In the genomic region with DNA sequence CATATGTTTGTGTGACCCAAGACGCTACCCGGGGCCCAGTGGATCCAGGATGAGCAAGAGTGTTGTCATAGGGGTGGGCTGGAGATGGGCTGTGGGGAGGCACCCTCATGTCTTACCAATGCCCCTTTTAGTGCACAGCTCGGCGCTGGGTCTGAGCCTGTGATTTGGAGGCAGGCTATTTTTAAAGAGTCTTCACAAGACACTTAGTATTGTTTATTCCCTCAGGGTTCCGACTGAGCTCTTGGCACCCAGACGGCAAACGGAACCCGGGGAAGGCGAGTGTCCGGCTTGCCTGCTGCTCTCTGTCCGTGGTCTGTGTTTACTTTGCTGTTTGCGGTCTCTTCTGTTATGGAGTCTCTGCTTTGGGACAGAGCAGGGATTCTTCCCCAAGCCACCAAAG, we compare ENCODE assay signal across 21 mouse cellular contexts. TPM values are rescaled to one million over a fixed set of nuclear protein-coding genes. Genes with fewer than 3 reads are reported as not detected.
"Had no signal": no experiment of that assay in that cellular context is flagged by ENCODE, and none has a peak within 500 bp of the region (broad histone marks: within the 10 kb centered on the region; RNA-seq: fewer than 3 reads in every experiment).

No protein-coding gene starts in this region.

- H3K36me3 ChIP-seq: limb, embryonic 15.5 days; liver, embryonic 15.5 days; midbrain, embryonic 15.5 days; neural tube, embryonic 12.5 days; neural tube, embryonic 15.5 days had no signal

- DNase-seq: kidney, adult 18-20 months; kidney, adult 9 months; kidney, postnatal 36 days; layer of hippocampus, postnatal 36 days; left cerebral cortex, postnatal 4 days; retina, postnatal 1 day; right cerebral cortex, postnatal 25 days; thymus, adult 2 months; thymus, postnatal 14 days; thymus, postnatal 4 days had no signal

- H3K27ac ChIP-seq: limb, embryonic 12.5 days; limb, embryonic 15.5 days; liver, embryonic 15.5 days; macrophage; midbrain, embryonic 12.5 days; midbrain, embryonic 15.5 days; neural tube, embryonic 12.5 days; neural tube, embryonic 15.5 days had no signal

- H3K27me3 ChIP-seq: liver, embryonic 15.5 days; midbrain, embryonic 15.5 days; neural tube, embryonic 12.5 days; neural tube, embryonic 15.5 days had no signal

- ATAC-seq: inflammation-experienced regulatory T-cells, adult 6 months; intestine, embryonic 16.5 days; midbrain, embryonic 15.5 days had no signal

- H3K9me3 ChIP-seq: limb, embryonic 12.5 days; limb, embryonic 15.5 days; liver, embryonic 15.5 days; midbrain, embryonic 12.5 days; midbrain, embryonic 15.5 days; neural tube, embryonic 12.5 days; neural tube, embryonic 15.5 days had no signal

- H3K4me1 ChIP-seq: liver, embryonic 15.5 days; midbrain, embryonic 15.5 days had no signal

- H3K9ac ChIP-seq: limb, embryonic 12.5 days; limb, embryonic 15.5 days; liver, embryonic 15.5 days; midbrain, embryonic 12.5 days; midbrain, embryonic 15.5 days; neural tube, embryonic 12.5 days; neural tube, embryonic 15.5 days had no signal

- H3K4me2 ChIP-seq: limb, embryonic 12.5 days; limb, embryonic 15.5 days; liver, embryonic 11.5 days; liver, embryonic 15.5 days; midbrain, embryonic 12.5 days; midbrain, embryonic 15.5 days; neural tube, embryonic 12.5 days; neural tube, embryonic 15.5 days had no signal

- H3K4me3 ChIP-seq: limb, embryonic 12.5 days; limb, embryonic 15.5 days; liver, embryonic 15.5 days; midbrain, embryonic 12.5 days; midbrain, embryonic 15.5 days; neural tube, embryonic 12.5 days; neural tube, embryonic 15.5 days had no signal

RNA-seq across cellular contexts. Expression of a gene that starts 34.9 kb away (rescaled TPM):
- polyA plus RNA-seq: inflammation-experienced regulatory T-cells, adult 6 months; macrophage had no signal
